Mouse (Mus musculus) cerebellum, adult 2 months (tissue): ENCODE measurements around the gene Fxyd1.

Source experiments
- CTCF ChIP-seq: fragments of 200-500 bp; IDR thresholded peaks from 2 replicates; pipeline ENCODE4 v1.5.1; 2011; ENCODE audit warnings: low read depth, mild to moderate bottlenecking, control low read depth, low read length, moderate library complexity, borderline replicate concordance; ENCODE audit not compliant: insufficient read depth
- POLR2A ChIP-seq: fragments of 200-500 bp; IDR thresholded peaks from 2 replicates; pipeline ENCODE4 v1.6.1; 2011; ENCODE audit warnings: low read length, control low read depth, borderline replicate concordance; ENCODE audit not compliant: insufficient read depth

GRCm38 (mm10) chr7:31054661-31055320 is 2.2 kb downstream of the Fxyd1 start:
- TF ChIP-seq POLR2A (no peak), CTCF (no peak)
